Mouse (Mus musculus) megakaryocyte-erythroid progenitor cell, adult 5-6 weeks (primary cell): ENCODE measurements at regions not wholly inside any gene's neighbourhood (a gene's known extent, or its start where the extent isn't known, plus 50 kb on each side); places are given as distances from the start of the nearest gene placed in this dataset.

ENCODE experiments used
- ATAC-seq: replicated peaks from 2 replicates; pipeline ENCODE4 v1.8.0; 2016; ENCODE audit warnings: mild to moderate bottlenecking, inconsistent platforms; ENCODE audit not compliant: severe bottlenecking, poor library complexity, low FRiP score, low TSS enrichment

DNA sequence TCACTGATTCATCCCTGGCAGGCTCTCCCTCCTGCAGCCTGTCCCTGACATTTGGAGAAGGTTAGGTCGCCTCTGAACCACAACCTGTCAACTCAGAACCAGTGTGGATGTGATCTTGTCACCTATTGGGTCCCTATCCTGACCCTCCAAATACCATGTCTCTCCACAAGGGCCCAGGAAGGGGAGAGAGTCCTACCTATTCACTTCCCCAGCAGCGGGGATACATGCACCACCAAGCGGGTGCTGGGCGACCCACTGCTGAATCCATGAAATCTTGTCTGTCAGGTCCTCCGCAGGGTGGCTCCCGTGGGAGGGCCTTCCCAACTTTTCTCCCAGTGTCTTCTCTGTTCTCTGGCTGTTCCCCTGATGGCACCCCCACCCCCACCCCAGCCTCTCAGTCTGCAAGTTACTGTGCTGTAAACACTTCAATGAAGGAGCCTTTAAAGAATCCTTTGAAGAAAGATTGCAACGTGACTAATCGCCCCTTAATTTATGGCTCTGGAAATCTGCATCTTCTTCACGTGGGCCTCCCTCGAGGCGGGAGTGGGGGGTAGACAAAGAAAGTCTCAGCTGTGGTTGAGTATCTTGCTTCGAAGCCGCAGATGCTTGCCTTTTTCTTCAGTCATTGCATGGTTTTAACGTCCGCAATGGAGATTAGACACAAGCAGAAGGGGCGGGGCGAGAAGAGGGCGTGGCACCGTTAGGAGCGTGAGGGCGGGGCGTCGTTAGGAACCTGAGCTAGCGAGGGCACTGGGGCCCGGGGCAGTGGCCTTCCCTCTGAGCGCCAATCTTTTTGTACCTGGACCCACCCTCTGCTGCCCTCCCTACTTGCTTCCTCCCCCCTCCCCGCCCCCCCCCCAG is 69.1 kb upstream of the Zbtb40 start:
- ATAC-seq = peak; percentile 95

GRCm38 (mm10) chr4:137115062-137115461 is 66.5 kb upstream of the Zbtb40 start:
- ATAC-seq = no peak

GRCm38 (mm10) chr4:137110276-137110675 is 61.7 kb upstream of the Zbtb40 start:
- no peak for ATAC-seq

GRCm38 (mm10) chr4:137104447-137105044 is 55.9 kb upstream of the Zbtb40 start:
- no peak for ATAC-seq

GRCm38 (mm10) chr4:137101169-137101568 is 52.6 kb upstream of the Zbtb40 start:
- no peak for ATAC-seq

DNA sequence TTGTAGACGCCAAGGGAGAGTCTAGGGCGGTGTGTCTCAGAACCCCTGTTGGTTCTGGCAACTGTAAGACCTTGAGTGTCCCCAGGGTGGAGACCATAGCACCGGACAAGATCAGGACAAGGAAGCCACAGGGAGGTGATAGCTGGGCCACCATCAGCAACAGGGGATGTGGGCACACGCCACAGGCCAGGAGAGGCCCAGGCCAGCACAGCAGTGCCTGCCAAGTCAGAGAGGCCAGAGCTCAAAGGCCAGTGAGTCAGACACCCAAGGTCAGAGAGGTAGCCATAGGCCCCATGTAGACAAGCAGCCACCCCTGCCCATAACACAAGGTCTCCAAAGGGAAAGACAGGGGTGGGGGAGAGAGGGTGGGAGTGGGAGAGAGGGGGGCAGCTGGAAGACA is 52.2 kb upstream of the Zbtb40 start:
- ATAC-seq = no peak
